Mouse (Mus musculus): ENCODE results near the gene Gm17651.

GRCm38 (mm10) chr3:97667093-97667675, 7.3 kb downstream of the Gm17651 start:
- TF ChIP-seq E2F4 (IDR thresholded peaks at IDR 0.05; ENCODE audit: insufficient replicate concordance, low read depth, low read length) (no peak), POLR2AphosphoS2 (IDR thresholded peaks at IDR 0.05; ENCODE audit: low read depth, low read length) (no peak), NRF1 (IDR thresholded peaks at IDR 0.05; ENCODE audit: low read depth, low read length) (no peak), MAFK (IDR thresholded peaks at IDR 0.05; ENCODE audit: insufficient replicate concordance, low read length) (no peak), TCF12 (IDR thresholded peaks at IDR 0.05; ENCODE audit: low read depth, low read length) (no peak), MXI1 (IDR thresholded peaks at IDR 0.05; ENCODE audit: low read depth, low read length) (no peak), SIN3A (IDR thresholded peaks at IDR 0.05; ENCODE audit: low read length) (no peak)

Measured in CH12.LX (cell line).